Mouse (Mus musculus) spleen, postnatal 14 days (tissue): ENCODE results near the gene Fam169a.

Source experiments
- DNase-seq, 2 experiments: peaks; one replicate each; pipeline ENCODE4 v3.0.0; 2021 to 2022; ENCODE audit warnings: low spot score in 2 of 2

Fam169a gene

DNA sequence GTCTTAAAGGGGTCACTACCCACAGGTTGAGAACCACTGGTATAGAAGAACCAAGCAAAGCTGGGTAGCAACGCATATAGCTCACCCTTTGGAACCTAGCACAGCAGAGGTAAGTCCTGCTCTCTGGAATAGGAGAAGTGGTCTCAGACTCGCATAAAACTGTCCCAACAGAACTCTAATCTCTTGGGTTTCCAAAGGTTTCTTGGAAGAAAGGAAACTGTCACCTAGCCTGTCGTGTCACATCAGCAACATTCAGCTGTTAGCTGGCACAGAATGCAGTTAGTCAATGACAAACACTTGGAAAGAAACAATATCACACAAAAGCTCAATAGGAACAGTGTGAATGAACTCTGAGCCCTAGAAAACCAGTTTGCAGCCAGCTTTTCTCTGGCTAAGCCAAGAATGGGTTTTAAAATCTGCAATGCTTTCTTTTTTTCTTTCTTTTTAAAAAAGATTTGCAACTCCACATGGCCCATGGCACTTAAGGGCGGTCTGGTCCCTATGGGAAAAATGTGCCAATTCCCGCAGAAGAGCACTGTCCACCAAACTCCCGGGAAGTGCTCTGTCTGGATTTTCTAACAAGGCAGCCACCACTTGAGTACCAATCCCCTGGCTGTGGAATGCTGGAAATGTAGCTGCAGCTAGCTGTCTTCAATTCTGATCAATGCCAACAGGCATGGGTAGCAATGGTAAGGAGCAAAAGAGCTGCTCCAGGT, 113.2 kb downstream of the Fam169a start:
- no peak for DNase-seq
